Mouse (Mus musculus): ENCODE results near the gene Il13. TPM values are rescaled to one million over a fixed set of nuclear protein-coding genes. Genes with fewer than 3 reads are reported as not detected.

Il13 gene
- polyA plus RNA-seq, 1 experiment = not detected

DNA sequence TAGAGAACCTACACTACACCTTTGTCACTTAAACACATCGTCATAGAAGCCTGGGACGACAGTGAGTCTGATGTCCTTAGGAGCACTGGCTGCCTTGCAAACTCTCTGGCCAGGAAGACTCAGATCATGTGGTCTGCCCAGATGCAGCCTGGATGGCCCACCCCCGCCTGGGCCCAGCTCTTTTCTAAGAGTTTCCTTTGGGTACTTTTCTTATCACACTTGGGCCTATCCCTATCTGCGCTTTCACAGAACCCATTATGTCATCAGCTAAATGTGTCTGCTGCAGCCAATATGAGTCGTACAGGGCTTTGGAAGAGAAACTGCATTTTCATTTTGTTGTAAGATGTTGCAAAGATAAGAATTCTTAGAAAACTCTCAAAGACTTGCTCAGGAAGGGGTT is 20.5 kb upstream of the Il13 start:
- TF ChIP-seq CTCF (IDR thresholded peaks at IDR 0.05; ENCODE audit: borderline replicate concordance, extremely low read depth, insufficient read depth, insufficient read length) (no peak), POLR2A (IDR thresholded peaks at IDR 0.05; ENCODE audit: borderline replicate concordance, extremely low read depth, insufficient read depth, insufficient read length, poor library complexity, severe bottlenecking) (no peak)
- DNase-seq (ENCODE audit: low read depth) = no peak

DNA sequence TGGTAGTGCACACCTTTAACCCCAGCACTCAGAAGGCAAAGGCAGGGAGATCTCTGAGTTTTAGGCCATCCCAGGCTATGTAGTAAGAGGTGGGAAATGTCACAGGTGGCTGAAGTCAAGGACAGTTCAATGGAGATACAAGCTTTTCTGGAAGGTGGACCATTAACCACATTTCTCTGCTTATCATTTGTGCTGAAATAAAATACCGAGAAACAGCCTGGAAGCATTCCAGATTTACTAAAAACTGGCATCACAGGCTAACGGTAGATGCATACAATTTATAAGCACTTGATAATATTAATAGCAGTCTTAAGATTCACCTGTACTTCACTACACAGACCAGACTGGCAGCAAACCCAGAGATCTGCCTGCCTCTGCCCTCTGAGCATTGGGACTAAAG is 17.9 kb upstream of the Il13 start:
- no peak for DNase-seq (ENCODE audit: low read depth)
- no peak for TF ChIP-seq CTCF (IDR thresholded peaks at IDR 0.05; ENCODE audit: borderline replicate concordance, extremely low read depth, insufficient read depth, insufficient read length)
- TF ChIP-seq POLR2A (IDR thresholded peaks at IDR 0.05; ENCODE audit: borderline replicate concordance, extremely low read depth, insufficient read depth, insufficient read length, poor library complexity, severe bottlenecking) = no peak

DNA sequence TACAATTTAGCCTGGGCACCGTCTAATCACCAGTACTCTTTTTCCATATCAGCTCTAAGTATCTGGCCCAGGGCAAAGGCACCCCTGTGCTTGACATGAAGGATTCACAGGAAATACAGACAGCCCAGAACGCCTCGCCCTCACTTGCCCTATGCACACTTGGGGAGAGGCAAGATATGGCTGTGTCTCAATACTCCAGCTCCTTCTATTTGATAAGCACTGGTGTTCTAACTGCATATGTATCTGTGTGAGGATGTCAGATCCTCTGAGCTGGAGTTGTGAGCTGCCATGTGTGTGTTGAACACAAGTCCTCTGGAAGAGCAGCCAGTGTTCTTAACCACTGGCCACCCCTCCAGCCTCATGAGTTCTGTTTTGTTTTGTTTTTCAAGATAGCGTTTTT is 16.9 kb upstream of the Il13 start:
- no peak for DNase-seq (ENCODE audit: low read depth)
- TF ChIP-seq CTCF (IDR thresholded peaks at IDR 0.05; ENCODE audit: borderline replicate concordance, extremely low read depth, insufficient read depth, insufficient read length) (no peak), POLR2A (IDR thresholded peaks at IDR 0.05; ENCODE audit: borderline replicate concordance, extremely low read depth, insufficient read depth, insufficient read length, poor library complexity, severe bottlenecking) (no peak)

DNA sequence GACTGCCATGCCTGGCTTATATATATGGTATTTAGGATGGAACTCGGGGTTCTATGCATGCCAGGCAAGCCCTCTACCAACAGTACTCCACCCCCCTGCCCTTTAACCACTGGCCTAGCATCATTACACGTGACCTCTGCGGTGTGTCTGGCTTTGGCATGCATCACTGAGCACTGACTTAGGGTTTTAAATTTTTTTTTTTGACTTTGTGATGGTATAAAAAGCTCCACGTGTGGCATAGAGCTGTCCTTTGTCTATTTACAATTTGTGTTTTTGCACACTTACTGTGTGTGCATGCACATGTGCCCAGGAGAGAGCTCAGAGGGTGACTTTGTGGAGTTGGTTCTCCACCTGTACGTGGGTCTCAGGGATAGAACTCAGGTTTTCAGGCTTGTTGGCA is 9.5 kb upstream of the Il13 start:
- TF ChIP-seq CTCF (IDR thresholded peaks at IDR 0.05; ENCODE audit: borderline replicate concordance, extremely low read depth, insufficient read depth, insufficient read length) (no peak), POLR2A (IDR thresholded peaks at IDR 0.05; ENCODE audit: borderline replicate concordance, extremely low read depth, insufficient read depth, insufficient read length, poor library complexity, severe bottlenecking) (no peak)
- no peak for DNase-seq (ENCODE audit: low read depth)

DNA sequence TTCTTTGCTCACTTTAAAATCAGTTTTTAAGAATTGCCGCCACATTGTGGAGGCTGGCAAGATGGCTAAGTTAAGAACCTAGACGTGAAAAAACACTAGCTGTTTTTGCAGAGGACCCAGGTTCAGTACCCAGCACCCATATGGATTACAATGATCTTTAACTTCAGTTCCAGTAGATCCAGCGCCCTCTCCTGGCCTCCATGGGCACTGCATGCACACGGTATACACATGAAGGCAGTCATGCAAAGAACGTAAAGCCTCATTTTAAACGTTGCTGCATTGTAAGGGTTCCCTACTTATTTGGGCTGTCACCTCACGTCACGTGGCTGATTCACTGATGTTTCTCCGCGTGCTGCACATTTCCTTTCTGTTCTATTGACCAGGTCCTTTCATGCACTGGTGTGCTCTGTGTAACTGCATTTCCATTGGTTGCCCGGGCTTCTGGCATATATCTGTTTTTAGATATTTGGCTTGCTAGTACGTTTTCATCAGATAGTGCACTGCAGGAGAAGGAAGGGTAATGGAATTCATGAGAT is 8.3 kb upstream of the Il13 start:
- DNase-seq (ENCODE audit: low read depth) = no peak
- TF ChIP-seq POLR2A (IDR thresholded peaks at IDR 0.05; ENCODE audit: borderline replicate concordance, extremely low read depth, insufficient read depth, insufficient read length, poor library complexity, severe bottlenecking) = no peak
- no peak for TF ChIP-seq CTCF (IDR thresholded peaks at IDR 0.05; ENCODE audit: borderline replicate concordance, extremely low read depth, insufficient read depth, insufficient read length)

DNA sequence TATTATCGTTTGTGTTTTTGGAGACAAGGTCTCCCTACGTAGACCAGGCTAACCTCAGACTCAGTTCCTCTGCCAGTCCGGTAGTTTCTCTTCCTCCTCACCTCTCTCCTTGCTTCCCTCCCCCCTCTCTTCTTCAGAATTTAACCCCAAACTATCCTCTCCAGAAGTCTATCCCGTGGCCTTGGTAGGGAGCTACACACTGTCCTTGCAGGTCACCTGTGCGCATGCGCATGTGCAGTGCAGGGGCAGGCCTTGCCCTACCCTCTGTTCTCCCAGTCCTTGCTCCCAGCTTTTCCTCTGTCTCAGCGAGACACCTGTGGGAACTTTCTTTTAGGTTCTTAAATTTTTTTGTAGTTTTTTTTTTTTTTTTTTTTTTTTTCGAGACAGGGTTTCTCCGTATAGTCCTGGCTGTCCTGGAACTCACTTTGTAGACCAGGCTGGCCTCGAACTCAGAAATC is 3.3 kb upstream of the Il13 start:
- DNase-seq (ENCODE audit: low read depth) = no peak
- TF ChIP-seq CTCF (IDR thresholded peaks at IDR 0.05; ENCODE audit: borderline replicate concordance, extremely low read depth, insufficient read depth, insufficient read length) (no peak), POLR2A (IDR thresholded peaks at IDR 0.05; ENCODE audit: borderline replicate concordance, extremely low read depth, insufficient read depth, insufficient read length, poor library complexity, severe bottlenecking) (no peak)

DNA sequence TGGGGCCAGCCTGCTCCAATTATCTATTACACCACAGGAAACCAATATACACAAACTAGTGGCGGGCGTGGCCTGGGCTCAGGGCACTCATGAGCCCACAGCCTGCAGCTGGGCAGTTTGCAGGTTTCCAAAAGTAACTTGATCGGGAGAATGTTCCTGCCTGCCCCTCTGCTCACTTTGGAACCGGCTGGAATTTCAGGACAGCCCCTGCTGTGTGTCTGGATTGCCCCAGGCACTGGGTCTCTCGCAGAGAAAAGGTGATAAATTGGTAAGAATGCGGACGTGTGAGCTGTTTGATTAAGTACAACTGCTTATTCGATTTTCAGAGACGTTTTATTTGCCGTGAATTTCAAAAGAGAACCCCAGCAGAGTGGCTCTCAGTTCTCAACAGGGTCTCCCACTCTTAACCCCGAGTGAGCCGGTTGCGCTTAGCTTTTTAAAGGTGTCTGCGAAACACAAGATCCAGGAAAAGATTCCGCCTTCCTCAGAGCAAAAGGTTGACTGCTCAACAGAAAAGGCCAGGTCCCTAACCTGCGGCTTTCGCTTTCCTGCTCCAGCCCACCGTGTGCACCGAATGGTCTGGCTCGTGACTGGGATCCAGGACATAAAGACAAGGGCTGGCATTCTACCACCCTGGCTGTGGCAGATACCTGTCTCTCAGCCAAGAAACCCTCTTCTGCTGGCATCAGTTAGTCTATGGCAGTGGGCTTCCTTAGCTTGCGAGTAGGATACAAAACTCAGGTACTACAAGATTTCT is 2.7 kb upstream of the Il13 start:
- DNase-seq (ENCODE audit: low read depth) = peak; percentile 39
- no peak for TF ChIP-seq CTCF (IDR thresholded peaks at IDR 0.05; ENCODE audit: borderline replicate concordance, extremely low read depth, insufficient read depth, insufficient read length)
- TF ChIP-seq POLR2A (IDR thresholded peaks at IDR 0.05; ENCODE audit: borderline replicate concordance, extremely low read depth, insufficient read depth, insufficient read length, poor library complexity, severe bottlenecking) = no peak

DNA sequence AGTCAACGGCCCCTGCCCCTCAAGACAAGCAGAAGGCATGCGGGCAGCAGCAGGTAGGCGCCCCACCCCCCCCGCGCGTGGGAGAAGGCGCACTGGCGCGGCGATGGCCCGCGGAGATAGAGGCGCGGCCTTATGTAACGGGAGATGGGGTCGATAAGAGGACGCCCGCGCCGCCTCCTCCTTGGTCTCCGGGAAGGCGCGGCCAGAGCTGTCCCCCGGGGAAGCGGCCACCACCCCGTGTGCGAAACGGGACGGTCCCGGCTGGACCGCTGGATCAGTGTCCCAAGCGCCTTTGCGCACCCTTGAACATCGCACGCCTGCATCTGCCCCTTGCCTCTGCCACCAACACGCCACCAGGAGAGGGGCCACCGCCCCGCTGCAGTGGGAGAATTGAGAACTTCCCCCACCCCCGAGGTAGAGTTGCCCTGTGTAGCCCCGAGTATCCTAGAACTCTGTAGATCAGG is 1.7 kb upstream of the Il13 start:
- DNase-seq (ENCODE audit: low read depth) = no peak
- TF ChIP-seq POLR2A (IDR thresholded peaks at IDR 0.05; ENCODE audit: borderline replicate concordance, extremely low read depth, insufficient read depth, insufficient read length, poor library complexity, severe bottlenecking) = no peak
- TF ChIP-seq CTCF (IDR thresholded peaks at IDR 0.05; ENCODE audit: borderline replicate concordance, extremely low read depth, insufficient read depth, insufficient read length) = no peak

DNA sequence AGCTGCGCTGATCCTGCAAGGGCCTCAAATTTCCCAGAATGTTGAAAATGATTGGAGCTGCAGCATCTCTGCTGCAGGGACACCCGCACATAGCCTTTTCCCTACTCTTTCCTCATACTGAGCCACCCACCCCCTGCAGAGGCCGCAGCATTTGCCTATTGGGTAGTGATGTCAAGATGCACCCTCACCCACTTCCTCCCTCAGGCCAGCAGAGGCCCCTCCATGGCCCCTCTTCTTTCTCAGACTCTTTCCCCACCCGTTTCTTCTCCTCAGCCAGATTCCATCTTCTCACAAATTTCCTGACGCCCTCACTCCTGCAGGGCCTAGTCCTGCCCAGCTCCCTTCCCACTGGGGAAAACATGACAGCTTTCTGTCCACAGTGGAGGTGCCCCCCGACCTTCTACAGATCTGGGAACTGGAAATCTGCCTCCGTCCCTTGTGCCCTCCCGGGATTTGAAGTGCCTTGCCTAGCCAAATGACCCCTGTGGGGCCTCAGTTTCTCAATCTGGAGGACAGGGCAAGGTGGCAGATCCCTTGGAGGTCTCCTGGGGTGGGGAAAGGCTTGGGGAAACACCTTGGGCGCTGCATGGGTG is 1.2 kb upstream of the Il13 start:
- DNase-seq (ENCODE audit: low read depth) = no peak
- TF ChIP-seq POLR2A (IDR thresholded peaks at IDR 0.05; ENCODE audit: borderline replicate concordance, extremely low read depth, insufficient read depth, insufficient read length, poor library complexity, severe bottlenecking) (no peak), CTCF (IDR thresholded peaks at IDR 0.05; ENCODE audit: borderline replicate concordance, extremely low read depth, insufficient read depth, insufficient read length) (no peak)

DNA sequence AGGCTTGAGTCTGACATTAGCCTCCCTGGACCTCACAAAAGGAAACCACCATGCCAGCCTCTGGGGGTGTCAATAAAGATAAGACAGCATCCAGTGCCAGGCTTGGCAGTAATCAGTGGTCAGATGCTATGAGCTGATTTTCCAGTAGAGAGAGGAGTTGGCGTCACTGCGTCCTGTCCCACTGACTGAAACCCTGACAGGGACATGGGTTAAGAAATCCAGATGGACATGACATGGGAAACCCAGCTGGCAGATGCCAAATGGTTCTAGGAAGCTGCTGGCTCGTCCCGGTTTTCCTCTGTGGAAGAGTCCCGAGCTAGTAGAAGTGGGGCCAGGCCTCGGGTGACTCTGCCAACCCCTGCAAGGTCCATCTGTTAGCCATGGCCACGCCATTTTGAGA is 858 bp downstream of the Il13 start:
- TF ChIP-seq CTCF (IDR thresholded peaks at IDR 0.05; ENCODE audit: borderline replicate concordance, extremely low read depth, insufficient read depth, insufficient read length) (no peak), POLR2A (IDR thresholded peaks at IDR 0.05; ENCODE audit: borderline replicate concordance, extremely low read depth, insufficient read depth, insufficient read length, poor library complexity, severe bottlenecking) (no peak)
- no peak for DNase-seq (ENCODE audit: low read depth)

DNA sequence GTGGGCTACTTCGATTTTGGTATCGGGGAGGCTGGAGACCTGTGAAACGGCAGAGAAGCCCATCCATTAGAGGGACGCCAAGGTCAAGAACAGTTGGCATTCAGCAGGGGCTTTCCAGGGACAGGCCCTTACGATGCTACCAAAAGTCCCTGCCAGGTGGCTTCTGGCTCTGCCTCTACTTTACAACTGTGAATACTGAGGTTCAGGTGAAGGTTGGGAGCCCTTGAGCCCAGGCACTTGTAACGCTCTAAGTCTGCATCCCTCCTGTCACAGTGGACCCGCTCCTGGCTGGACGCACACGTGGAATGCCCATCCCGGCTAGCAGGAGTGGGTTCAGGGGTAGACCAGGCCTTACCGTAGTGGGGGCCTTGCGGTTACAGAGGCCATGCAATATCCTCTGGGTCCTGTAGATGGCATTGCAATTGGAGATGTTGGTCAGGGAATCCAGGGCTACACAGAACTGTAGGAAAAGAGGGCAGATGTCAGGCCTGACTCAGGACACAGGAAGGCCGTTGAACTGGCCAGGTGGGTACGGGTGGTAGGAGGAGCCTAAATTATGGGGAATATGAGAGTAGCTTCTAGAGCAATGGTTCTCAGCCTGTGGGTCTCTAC is 2.3 kb downstream of the Il13 start:
- no peak for DNase-seq (ENCODE audit: low read depth)
- TF ChIP-seq CTCF (IDR thresholded peaks at IDR 0.05; ENCODE audit: borderline replicate concordance, extremely low read depth, insufficient read depth, insufficient read length) (peak; percentile 53; the same call in 1 of the 2 replicates), POLR2A (IDR thresholded peaks at IDR 0.05; ENCODE audit: borderline replicate concordance, extremely low read depth, insufficient read depth, insufficient read length, poor library complexity, severe bottlenecking) (no peak)
